Mouse (Mus musculus): ENCODE measurements around the gene Matn4. TPM values are rescaled to one million over a fixed set of nuclear protein-coding genes. Genes with fewer than 3 reads are reported as not detected.

The Matn4 gene
- total RNA-seq, 2 experiments from 2014 or later, result not detected

DNA sequence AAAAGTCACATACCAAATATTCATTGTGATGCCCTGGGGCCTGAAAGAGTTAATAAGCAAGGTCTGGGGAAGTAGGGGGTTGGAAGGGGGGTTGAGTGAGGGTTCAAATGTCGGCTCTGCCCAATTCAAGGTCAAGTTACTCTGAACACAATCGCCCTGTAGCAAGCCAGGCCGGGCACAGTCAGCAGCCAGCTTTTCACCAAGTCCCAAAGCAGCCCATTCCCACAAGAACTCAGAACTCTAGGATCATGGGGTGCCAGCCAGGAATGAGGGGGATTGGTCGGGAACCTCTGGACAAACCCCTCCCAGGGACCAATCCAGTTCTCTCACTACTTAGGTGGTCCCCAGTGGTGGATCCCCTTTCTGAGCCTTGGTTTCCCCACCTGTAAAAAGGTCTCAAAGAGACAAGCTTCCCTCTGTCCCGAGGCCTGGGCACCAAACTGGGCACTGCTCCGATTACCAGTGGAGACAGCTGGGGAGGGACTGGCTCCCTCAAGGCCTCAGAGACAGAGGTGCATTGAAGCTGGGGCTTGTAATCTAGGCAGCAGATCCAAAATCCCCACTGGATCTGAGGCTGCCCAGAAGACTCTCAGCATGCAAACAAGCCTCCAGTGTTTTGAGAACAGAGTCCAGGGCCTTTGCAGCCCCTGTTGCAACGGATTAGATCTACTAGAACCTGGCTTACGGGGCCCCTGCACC, 31.4 kb upstream of the Matn4 start:
- no peak for ATAC-seq (replicated peaks; ENCODE audit: poor library complexity)

DNA sequence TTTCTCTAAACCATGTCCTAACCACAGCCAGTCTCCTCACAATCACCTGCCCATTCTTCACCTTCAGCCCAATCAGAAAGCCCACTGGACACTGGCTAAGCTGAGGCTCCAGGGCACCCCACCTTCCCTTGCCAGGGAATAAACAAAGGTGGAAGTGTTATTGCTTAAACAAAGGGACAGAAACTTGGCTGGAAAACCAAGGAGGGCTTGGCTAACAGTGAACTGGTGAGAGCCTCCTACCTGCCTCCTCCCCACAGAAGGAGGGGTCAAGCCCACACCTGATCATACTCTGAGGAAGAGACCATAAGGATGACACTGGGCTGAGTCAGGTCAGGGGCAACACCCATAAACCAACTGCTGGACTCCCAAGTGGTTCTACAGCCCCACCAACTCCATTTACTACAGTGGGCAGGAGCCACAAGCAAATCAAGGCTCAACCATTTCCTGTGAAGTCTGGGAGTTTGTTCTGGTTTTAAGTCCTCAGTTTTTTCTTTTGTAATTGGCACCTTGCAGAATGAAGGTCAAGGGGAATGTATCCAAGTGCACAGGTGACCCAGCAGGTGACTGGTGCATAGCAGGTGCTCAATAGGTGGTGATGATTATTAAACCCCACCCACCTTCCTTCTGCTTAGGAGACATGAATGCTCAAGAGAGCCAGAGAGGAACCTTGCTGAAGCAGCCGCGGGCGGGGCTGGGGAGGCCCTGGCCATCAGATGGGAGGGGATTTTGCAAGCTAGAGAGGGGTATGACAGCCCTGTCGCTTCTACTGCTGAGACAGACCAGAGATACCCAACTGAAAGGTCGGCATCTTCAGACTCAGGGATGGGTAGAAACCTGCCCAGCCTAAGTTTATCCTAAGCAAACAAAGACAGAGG, 30.5 kb upstream of the Matn4 start:
- no peak for ATAC-seq (replicated peaks; ENCODE audit: poor library complexity)

- ATAC-seq (replicated peaks; ENCODE audit: poor library complexity), result no peak
Observed at GRCm38 (mm10) chr2:164434681-164435080, 29.7 kb upstream of the Matn4 start.

DNA sequence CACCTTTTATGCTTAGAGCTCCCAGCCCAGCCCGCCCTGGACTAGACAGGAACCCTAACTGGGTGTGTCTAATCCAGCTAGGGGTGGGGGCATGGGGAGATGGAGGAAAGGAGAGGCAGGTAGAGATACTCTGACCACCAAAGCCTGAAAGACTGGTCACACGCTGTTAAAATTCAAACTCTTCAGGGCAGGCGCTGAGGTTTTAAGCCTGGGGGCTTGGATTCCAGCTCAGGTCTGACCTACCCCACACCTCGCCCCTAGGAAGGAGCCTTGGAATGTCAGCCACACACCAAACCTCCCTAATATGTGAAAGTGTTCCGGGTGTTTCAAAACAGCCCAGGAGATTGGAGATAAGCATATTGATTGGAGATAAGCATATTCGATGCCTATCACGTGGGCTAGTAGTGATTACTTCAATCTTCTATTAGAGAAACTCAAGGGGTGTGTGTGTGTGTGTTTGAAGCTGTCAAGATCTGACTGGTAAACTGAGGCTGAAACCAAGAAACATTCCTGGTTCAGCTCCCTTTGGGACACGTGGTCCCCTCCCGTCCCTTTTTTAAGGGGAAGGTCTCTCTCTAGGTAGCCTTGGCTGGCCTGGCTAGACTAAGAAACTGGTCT, 28.4 kb upstream of the Matn4 start:
- ATAC-seq (replicated peaks; ENCODE audit: poor library complexity), result no peak

- ATAC-seq (replicated peaks; ENCODE audit: poor library complexity), result no peak
Observed at GRCm38 (mm10) chr2:164432541-164433191, 27.7 kb upstream of the Matn4 start.

- no peak for ATAC-seq (replicated peaks; ENCODE audit: poor library complexity)
Observed at GRCm38 (mm10) chr2:164431676-164432465, 26.9 kb upstream of the Matn4 start.

DNA sequence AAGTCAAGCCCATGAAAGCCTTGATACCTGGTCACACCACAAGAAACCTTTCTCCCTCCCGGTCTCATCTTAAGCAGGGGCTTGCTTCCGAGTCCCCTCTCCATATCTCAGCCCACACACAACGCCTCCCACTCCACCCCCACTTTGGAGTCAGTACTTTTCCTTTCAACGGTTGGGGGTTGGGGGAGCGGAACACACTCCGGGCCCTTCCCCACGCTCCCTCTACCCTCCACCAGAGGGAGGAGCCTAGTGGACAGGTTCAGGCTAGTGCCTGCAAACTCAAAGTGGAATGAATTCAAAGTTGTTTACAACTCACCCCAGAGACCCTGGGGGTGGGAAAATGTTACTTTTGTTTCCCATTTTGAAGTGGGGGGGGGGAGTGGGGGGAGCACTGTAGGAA, 25.7 kb upstream of the Matn4 start:
- ATAC-seq (replicated peaks; ENCODE audit: poor library complexity), result no peak

- no peak for ATAC-seq (replicated peaks; ENCODE audit: poor library complexity)
Observed at GRCm38 (mm10) chr2:164429881-164430615, 25.1 kb upstream of the Matn4 start.

GRCm38 (mm10) chr2:164428451-164428850, 23.5 kb upstream of the Matn4 start:
- no peak for ATAC-seq (replicated peaks; ENCODE audit: poor library complexity)

- no peak for ATAC-seq (replicated peaks; ENCODE audit: poor library complexity)
Observed at GRCm38 (mm10) chr2:164426952-164427351, 22.0 kb upstream of the Matn4 start.

DNA sequence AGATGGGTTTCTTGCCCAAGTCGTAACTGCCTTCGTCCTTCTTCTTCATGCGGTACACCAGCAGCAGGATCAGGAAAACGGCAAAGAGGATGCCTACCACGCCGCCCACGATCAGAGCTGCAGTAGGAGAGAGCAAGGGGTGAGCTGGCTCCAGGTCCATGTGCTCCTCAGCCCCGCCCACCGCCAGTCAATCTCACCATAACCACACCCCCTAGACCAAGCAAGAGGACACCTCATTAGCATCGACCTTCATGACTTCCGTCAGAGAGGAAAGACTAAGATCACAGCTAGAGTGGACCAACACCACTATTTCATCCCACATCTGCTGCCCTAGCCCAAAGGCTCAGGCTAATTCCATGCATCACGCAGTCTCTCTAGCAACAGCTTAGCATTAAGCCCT, 21.2 kb upstream of the Matn4 start:
- no peak for ATAC-seq (replicated peaks; ENCODE audit: poor library complexity)

- ATAC-seq (replicated peaks; ENCODE audit: poor library complexity), result no peak
Observed at GRCm38 (mm10) chr2:164425401-164425800, 20.4 kb upstream of the Matn4 start.

- ATAC-seq (replicated peaks; ENCODE audit: poor library complexity), result no peak
Observed at GRCm38 (mm10) chr2:164424406-164424805, 19.4 kb upstream of the Matn4 start.

DNA sequence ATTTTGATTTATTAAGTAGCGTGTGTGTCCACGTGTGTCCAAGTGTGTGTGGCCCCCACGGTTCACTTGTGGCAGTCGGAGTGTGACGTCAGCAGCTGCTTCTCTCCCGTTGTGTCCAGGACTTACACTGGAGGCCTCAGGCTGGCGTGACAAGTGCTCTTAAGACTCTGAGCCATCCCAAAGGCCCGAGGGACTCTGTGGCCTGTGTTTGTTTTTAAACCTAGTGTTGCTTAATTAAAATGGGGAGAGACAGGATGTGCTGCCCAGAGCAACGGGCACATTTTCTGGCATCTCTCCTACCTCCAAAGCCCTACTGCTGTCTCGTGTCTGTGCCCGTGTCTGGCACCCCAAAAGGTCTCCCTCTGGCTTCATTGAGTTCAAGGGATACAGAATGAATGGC, 18.5 kb upstream of the Matn4 start:
- ATAC-seq (replicated peaks; ENCODE audit: poor library complexity), result no peak

- no peak for ATAC-seq (replicated peaks; ENCODE audit: poor library complexity)
Observed at GRCm38 (mm10) chr2:164422675-164423393, 17.9 kb upstream of the Matn4 start.

- ATAC-seq (replicated peaks; ENCODE audit: poor library complexity), result no peak
Observed at GRCm38 (mm10) chr2:164421979-164422378, 17.0 kb upstream of the Matn4 start.

DNA sequence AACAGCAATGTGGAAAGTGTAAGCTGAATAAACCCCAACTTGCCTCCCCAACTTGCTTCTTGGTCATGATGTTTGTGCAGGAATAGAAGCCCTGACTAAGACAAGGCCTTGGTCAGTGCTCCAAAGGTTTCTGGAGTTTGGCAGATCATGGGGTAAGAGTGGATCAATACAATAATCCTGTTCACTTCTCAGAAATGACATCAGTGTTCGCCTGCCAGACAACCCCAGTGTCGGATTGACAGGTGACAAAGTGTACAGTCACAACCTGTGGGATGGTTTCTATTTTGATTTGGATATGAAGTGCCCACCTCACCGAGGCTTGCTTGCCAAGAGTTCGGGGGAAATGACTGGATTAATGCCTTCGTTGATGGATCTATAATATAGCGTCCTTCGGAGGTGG, 16.3 kb upstream of the Matn4 start:
- ATAC-seq (replicated peaks; ENCODE audit: poor library complexity), result no peak

DNA sequence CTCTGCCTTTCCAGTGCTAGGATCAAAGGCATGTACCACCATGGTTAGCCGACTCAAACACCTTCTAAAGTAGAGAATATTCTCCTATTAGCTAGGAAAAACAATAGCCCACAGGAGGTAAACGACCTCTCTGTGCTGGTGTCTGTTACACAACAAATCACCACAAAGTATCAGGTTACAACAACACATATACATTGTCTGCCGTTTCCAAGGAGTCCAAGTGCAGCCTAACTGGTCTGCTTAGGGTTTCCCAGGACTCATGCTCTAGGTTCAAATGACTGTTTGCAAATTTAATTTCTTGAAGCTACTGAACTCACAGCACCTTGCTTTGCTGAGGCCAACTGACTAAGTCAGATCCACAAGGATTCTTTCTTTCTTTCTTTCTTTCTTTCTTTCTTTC, 14.5 kb upstream of the Matn4 start:
- no peak for ATAC-seq (replicated peaks; ENCODE audit: poor library complexity)

DNA sequence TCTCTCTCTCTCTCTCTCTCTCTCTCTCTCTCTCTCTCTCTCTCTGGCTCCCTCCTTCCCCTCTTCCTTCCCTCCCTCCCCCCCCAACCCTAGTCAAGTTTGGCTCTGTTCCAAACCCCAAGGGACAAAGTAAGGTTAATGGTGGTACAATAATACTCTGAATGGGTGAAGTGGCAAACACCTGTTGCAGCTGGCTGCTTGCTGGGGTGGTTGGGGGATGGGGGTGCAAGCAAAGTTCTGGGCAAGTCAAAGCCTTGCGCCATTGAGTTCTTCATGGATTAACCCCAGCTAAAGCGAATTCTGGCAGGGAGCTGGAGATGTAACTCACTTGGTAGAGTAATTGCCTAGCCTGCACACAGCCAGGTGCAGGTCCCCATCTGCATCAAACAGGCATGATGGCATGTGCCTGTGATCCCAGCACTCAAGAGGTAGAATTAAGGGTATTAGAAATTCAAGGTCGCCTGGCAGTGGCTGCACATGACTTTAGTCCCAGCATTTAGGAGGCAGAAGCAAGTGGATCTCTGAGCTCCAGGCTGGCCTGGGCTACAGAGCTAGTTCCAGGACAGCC, 13.4 kb upstream of the Matn4 start:
- ATAC-seq (replicated peaks; ENCODE audit: poor library complexity), result no peak

Data from megakaryocyte progenitor cell, adult 5-6 weeks (primary cell).